Mouse (Mus musculus) bone marrow, adult 2 months (tissue): ENCODE data around the gene Trpm6. TPM values are rescaled to one million over a fixed set of nuclear protein-coding genes. Genes with fewer than 3 reads are reported as not detected.

Experiments
- H3K27ac ChIP-seq: fragments of 200-500 bp; 2 replicates; pipeline ENCODE4 v1.5.1; 2012; ENCODE audit warnings: low read depth, mild to moderate bottlenecking, control low read depth, inconsistent platforms, low read length; ENCODE audit not compliant: control insufficient read depth, poor library complexity, insufficient read depth
- H3K4me1 ChIP-seq: fragments of 200-500 bp; 2 replicates; pipeline ENCODE4 v1.6.1; 2011; ENCODE audit warnings: low read length; ENCODE audit not compliant: control insufficient read depth, insufficient read depth
- H3K4me3 ChIP-seq: fragments of 200-500 bp; replicated peaks from 2 replicates; pipeline ENCODE3; 2011; ENCODE audit warnings: mild to moderate bottlenecking, low read depth, low read length, control low read depth; ENCODE audit not compliant: control insufficient read depth
- CTCF ChIP-seq: fragments of 200-500 bp; IDR thresholded peaks from 2 replicates; pipeline ENCODE4 v1.5.1; 2011; ENCODE audit warnings: low read length, control low read depth; ENCODE audit not compliant: control insufficient read depth, insufficient read depth
- POLR2A ChIP-seq: fragments of 200-500 bp; IDR thresholded peaks from 2 replicates; pipeline ENCODE4 v1.6.1; 2011; ENCODE audit warnings: low read depth, mild to moderate bottlenecking, control low read depth, low read length, borderline replicate concordance; ENCODE audit not compliant: control insufficient read depth
- WGBS: fragments of 180-500 bp; shearing (Covaris S2); methylation state at CpG from one replicate; pipeline ENCODE4 v1.1.7; 2018; 5-methylcytosine and 5-hydroxymethylcytosine counted together
- polyA plus RNA-seq: library from polyadenylated mRNA; stranded (reverse); fragments of >200 nt; gene quantifications from 2 replicates; pipeline ENCODE4 v1.2.4, GENCODE M21; 2011; ENCODE audit warnings: low replicate concordance; ENCODE audit not compliant: missing spikeins, insufficient read depth, insufficient read length

The Trpm6 gene
- polyA plus RNA-seq, 1 experiment: not detected

GRCm38 (mm10) chr19:18889117-18889627, 139.4 kb downstream of the Trpm6 start:
- Histone ChIP-seq H3K4me1 (no peaks in the 10 kb centered on the region), H3K4me3 (no peak overlapping the region), H3K27ac (no peak overlapping the region)
- WGBS: 26% methylated on average over 11 of the region's 11 CpGs
- TF ChIP-seq POLR2A (no peak), CTCF (no peak)

- TF ChIP-seq CTCF (no peak), POLR2A (no peak)
- Histone ChIP-seq H3K27ac (no peak overlapping the region), H3K4me3 (no peak overlapping the region), H3K4me1 (no peaks in the 10 kb centered on the region)
- WGBS: 68% methylated on average over 1 of the region's 1 CpGs
Measured at GRCm38 (mm10) chr19:18889632-18890031, 139.8 kb downstream of the Trpm6 start.

GRCm38 (mm10) chr19:18890216-18890615, 140.4 kb downstream of the Trpm6 start:
- H3K4me3 ChIP-seq: no peak overlapping the region
- no peak overlapping the region for H3K27ac ChIP-seq
- 57% methylated on average over 4 of the region's 4 CpGs for WGBS
- no peaks in the 10 kb centered on the region for H3K4me1 ChIP-seq
- TF ChIP-seq CTCF: no peak
- TF ChIP-seq POLR2A: no peak

GRCm38 (mm10) chr19:18898238-18898637, 148.5 kb downstream of the Trpm6 start:
- Histone ChIP-seq H3K27ac (no peak overlapping the region), H3K4me1 (no peaks in the 10 kb centered on the region), H3K4me3 (no peak overlapping the region)
- TF ChIP-seq CTCF: no peak
- TF ChIP-seq POLR2A: no peak

- TF ChIP-seq CTCF (no peak), POLR2A (no peak)
- Histone ChIP-seq H3K27ac (no peak overlapping the region), H3K4me3 (no peak overlapping the region), H3K4me1 (no peaks in the 10 kb centered on the region)
- WGBS: 81% methylated on average over 15 of the region's 15 CpGs
Measured at GRCm38 (mm10) chr19:18902041-18902693, 152.4 kb downstream of the Trpm6 start.

GRCm38 (mm10) chr19:18902694-18903067, 152.9 kb downstream of the Trpm6 start:
- Histone ChIP-seq H3K4me1 (no peaks in the 10 kb centered on the region), H3K27ac (no peak overlapping the region), H3K4me3 (no peak overlapping the region)
- WGBS: 87% methylated on average over 6 of the region's 6 CpGs
- TF ChIP-seq POLR2A: no peak
- TF ChIP-seq CTCF: no peak

- Histone ChIP-seq H3K4me3 (no peak overlapping the region), H3K4me1 (no peaks in the 10 kb centered on the region), H3K27ac (no peak overlapping the region)
- 35% methylated on average over 3 of the region's 3 CpGs for WGBS
- TF ChIP-seq CTCF (no peak), POLR2A (no peak)
Measured at GRCm38 (mm10) chr19:18905511-18905910, 155.7 kb downstream of the Trpm6 start.

GRCm38 (mm10) chr19:18909641-18910040, 159.9 kb downstream of the Trpm6 start:
- no peak for TF ChIP-seq POLR2A
- no peak for TF ChIP-seq CTCF
- H3K4me1 ChIP-seq: no peaks in the 10 kb centered on the region
- H3K4me3 ChIP-seq: no peak overlapping the region
- no peak overlapping the region for H3K27ac ChIP-seq
- WGBS: 81% methylated on average over 3 of the region's 3 CpGs
